Mouse (Mus musculus): ENCODE measurements around the gene Eme1. TPM values are rescaled to one million over a fixed set of nuclear protein-coding genes. Genes with fewer than 3 reads are reported as not detected.

Gene Eme1
- polyA plus RNA-seq, 1 experiment, result 0.17 TPM

- Histone ChIP-seq H3K4me3 (ENCODE audit: insufficient read depth, low read length) (peak within 1 kb of the TSS; percentile 27), H3K4me1 (ENCODE audit: control insufficient read depth, insufficient read depth, low read length) (no peaks in the 10 kb centered on the region), H3K27ac (ENCODE audit: insufficient read depth, low read length) (no peak within 1 kb of the TSS)
- TF ChIP-seq POLR2A (IDR thresholded peaks at IDR 0.05; ENCODE audit: extremely low read depth, insufficient read depth, low read length), result no peak
These were observed 52.2 kb downstream of the Eme1 start, which contains the start of gene Acsf2 for GRCm38 (mm10) chr11:94601321-94602281. Acsf2 (minus strand) TSS chr11:94601871.

- H3K27ac ChIP-seq (ENCODE audit: insufficient read depth, low read length), result no peak overlapping the region
- TF ChIP-seq CTCF (IDR thresholded peaks at IDR 0.05; ENCODE audit: extremely low read depth, insufficient read depth, low read length) (no peak), POLR2A (IDR thresholded peaks at IDR 0.05; ENCODE audit: extremely low read depth, insufficient read depth, low read length) (no peak)
- no peaks in the 10 kb centered on the region for H3K4me1 ChIP-seq (ENCODE audit: control insufficient read depth, insufficient read depth, low read length)
- H3K4me3 ChIP-seq (ENCODE audit: insufficient read depth, low read length), result no peak overlapping the region
These were observed 53.3 kb downstream of the Eme1 start for GRCm38 (mm10) chr11:94600447-94600846.

GRCm38 (mm10) chr11:94598437-94599120, 55.2 kb downstream of the Eme1 start:
- Histone ChIP-seq H3K4me3 (ENCODE audit: insufficient read depth, low read length) (no peak overlapping the region), H3K27ac (ENCODE audit: insufficient read depth, low read length) (no peak overlapping the region), H3K4me1 (ENCODE audit: control insufficient read depth, insufficient read depth, low read length) (no peaks in the 10 kb centered on the region)
- TF ChIP-seq CTCF (IDR thresholded peaks at IDR 0.05; ENCODE audit: extremely low read depth, insufficient read depth, low read length) (peak; percentile 22; the same call in 1 of the 2 replicates), POLR2A (IDR thresholded peaks at IDR 0.05; ENCODE audit: extremely low read depth, insufficient read depth, low read length) (no peak)

GRCm38 (mm10) chr11:94597319-94597718, 56.4 kb downstream of the Eme1 start:
- Histone ChIP-seq H3K4me3 (ENCODE audit: insufficient read depth, low read length) (no peak overlapping the region), H3K27ac (ENCODE audit: insufficient read depth, low read length) (no peak overlapping the region), H3K4me1 (ENCODE audit: control insufficient read depth, insufficient read depth, low read length) (no peaks in the 10 kb centered on the region)
- TF ChIP-seq CTCF (IDR thresholded peaks at IDR 0.05; ENCODE audit: extremely low read depth, insufficient read depth, low read length) (no peak), POLR2A (IDR thresholded peaks at IDR 0.05; ENCODE audit: extremely low read depth, insufficient read depth, low read length) (no peak)

- Histone ChIP-seq H3K27ac (ENCODE audit: insufficient read depth, low read length) (no peak overlapping the region), H3K4me3 (ENCODE audit: insufficient read depth, low read length) (no peak overlapping the region), H3K4me1 (ENCODE audit: control insufficient read depth, insufficient read depth, low read length) (no peaks in the 10 kb centered on the region)
- no peak for TF ChIP-seq POLR2A (IDR thresholded peaks at IDR 0.05; ENCODE audit: extremely low read depth, insufficient read depth, low read length)
These were observed 57.4 kb downstream of the Eme1 start for GRCm38 (mm10) chr11:94596311-94596852.

Other genes with a start within 250 kb of the Eme1 start
- 137 and 159 TPM in 2 replicates for gene Cacna1g, start 179.8 kb downstream of the Eme1 start, polyA plus RNA-seq (2012; rRNA removed)
- 0.15 and 0.25 TPM in 2 replicates for gene Spata20, start 167.8 kb downstream of the Eme1 start, polyA plus RNA-seq (2012; rRNA removed)
- 0.76 and 0.98 TPM in 2 replicates for gene Epn3, start 154.0 kb downstream of the Eme1 start, polyA plus RNA-seq (2012; rRNA removed)
- 2.4 and 2.5 TPM in 2 replicates for gene Mycbpap, start 132.2 kb downstream of the Eme1 start, polyA plus RNA-seq (2012; rRNA removed)
- 16.9 and 18.3 TPM in 2 replicates for gene Rsad1, start 104.7 kb downstream of the Eme1 start, polyA plus RNA-seq (2012; rRNA removed)
- 0.08 and 0.15 TPM in 2 replicates for gene Chad, start 88.9 kb downstream of the Eme1 start, polyA plus RNA-seq (2012; rRNA removed)
- gene Acsf2, start 52.1 kb downstream of the Eme1 start, polyA plus RNA-seq (2012; rRNA removed), result 15.2 and 15.8 TPM in 2 replicates
- gene Lrrc59, start 24.2 kb downstream of the Eme1 start, polyA plus RNA-seq (2012; rRNA removed), result 70.9 and 71.8 TPM in 2 replicates
- gene Mrpl27, start 197 bp downstream of the Eme1 start, polyA plus RNA-seq (2012; rRNA removed), result 122 and 130 TPM in 2 replicates
- gene Xylt2, start 23.6 kb upstream of the Eme1 start, polyA plus RNA-seq (2012; rRNA removed), result 21.2 and 22.3 TPM in 2 replicates
- not detected in 2 replicates for gene Gm11541, start 50.5 kb upstream of the Eme1 start, polyA plus RNA-seq (2012; rRNA removed)
- 0.08 and 0.13 TPM in 2 replicates for gene Cdc34b, start 87.8 kb upstream of the Eme1 start, polyA plus RNA-seq (2012; rRNA removed)
- not detected in 2 replicates for gene Tmem92, start 128.7 kb upstream of the Eme1 start, polyA plus RNA-seq (2012; rRNA removed)